Mouse (Mus musculus): ENCODE results near the gene Notch3.

DNA sequence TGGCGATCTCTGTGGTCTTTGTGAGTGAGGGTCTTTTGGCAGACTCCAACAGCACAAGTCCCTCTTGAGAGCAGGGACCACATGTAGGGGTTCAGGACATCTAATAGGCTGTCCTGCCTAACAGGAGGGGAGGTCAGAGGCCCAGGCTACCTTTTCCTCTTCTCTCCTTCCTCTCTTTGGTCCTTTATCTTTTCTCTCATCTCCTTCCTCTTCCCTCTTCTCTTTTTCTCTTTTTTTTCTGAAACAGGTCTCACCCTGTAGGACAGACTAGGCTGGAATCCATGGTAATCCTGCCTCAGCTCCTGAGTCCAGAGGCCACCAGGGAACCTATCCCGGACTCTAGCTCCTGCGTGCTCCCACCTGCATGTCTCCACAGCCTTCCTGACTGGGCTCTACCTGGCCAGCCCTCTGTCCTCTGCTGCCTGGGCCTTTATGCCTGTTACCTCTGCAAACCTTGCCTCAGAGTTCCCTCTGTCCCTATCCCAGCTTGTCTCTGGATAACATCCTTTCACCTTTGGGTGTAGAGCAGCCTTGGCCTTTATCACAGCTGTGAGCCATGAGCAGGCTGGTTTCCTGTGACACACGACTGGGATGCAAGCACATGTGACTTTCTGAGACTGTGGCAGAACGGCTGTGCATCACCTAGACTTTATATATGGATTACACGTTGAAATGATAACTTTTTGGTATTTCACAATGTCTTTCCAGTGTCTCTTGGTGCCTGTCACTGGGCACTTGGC is 57.3 kb downstream of the Notch3 start:
- TF ChIP-seq POLR2A (IDR thresholded peaks at IDR 0.05; ENCODE audit: control insufficient read depth in 1 of 2, insufficient read depth in 1 of 2, low read depth in 1 of 2, low read length in 2 of 2, poor library complexity in 1 of 2) (no peak), EP300 (IDR thresholded peaks at IDR 0.05; ENCODE audit: low read depth in 1 of 2, low read length in 2 of 2) (peak in 1 of 2 experiments; percentile 41; a peak in 1 of 4 replicates), CTCF (IDR thresholded peaks at IDR 0.05 in 2 of 3, conservative IDR thresholded peaks at IDR 0.05 in 1 of 3; ENCODE audit: control insufficient read depth in 1 of 3, insufficient read depth in 1 of 3, low read depth in 2 of 3, low read length in 3 of 3, poor library complexity in 1 of 3, severe bottlenecking in 1 of 3) (no peak), NELFE (IDR thresholded peaks at IDR 0.05; ENCODE audit: low read depth, low read length) (no peak; the same call in 1 of the 2 replicates), ZNF384 (IDR thresholded peaks at IDR 0.05; ENCODE audit: low read depth, low read length) (peak; percentile 79), BHLHE40 (IDR thresholded peaks at IDR 0.05; ENCODE audit: borderline replicate concordance, low read depth, low read length) (no peak), MEF2A (IDR thresholded peaks at IDR 0.05; ENCODE audit: extremely low read depth, insufficient replicate concordance, low read depth, low read length, poor library complexity, severe bottlenecking) (no peak), MAFK (IDR thresholded peaks at IDR 0.05; ENCODE audit: borderline replicate concordance, low read depth, low read length) (no peak), ZKSCAN1 (IDR thresholded peaks at IDR 0.05; ENCODE audit: low read depth, low read length) (no peak), ELF1 (IDR thresholded peaks at IDR 0.05; ENCODE audit: low read depth, low read length) (0 out of 2 replicates have a peak, but pooled peaks have one; percentile 17)

Data from MEL (cell line).